Mouse (Mus musculus) megakaryocyte, embryonic 14.5 days (primary cell): Measurements from ENCODE around the gene Epb41.

Experiments
- FLI1 ChIP-seq: IDR thresholded peaks from 2 replicates; pipeline ENCODE4 v1.6.1; 2012; ENCODE audit warnings: low read length, inconsistent platforms, mixed read lengths
- GATA1 ChIP-seq: IDR thresholded peaks from 3 replicates; pipeline ENCODE4 v1.6.1; 2012; ENCODE audit warnings: mixed read lengths, low read length, inconsistent platforms, borderline replicate concordance

GRCm38 (mm10) chr4:132060040-132060832, 14.9 kb downstream of the Epb41 start:
- no peak for TF ChIP-seq FLI1
- peak; percentile 79; the same call in 1 of the 3 replicates for TF ChIP-seq GATA1
